Mouse (Mus musculus): Measurements from ENCODE around the gene Esrrg. TPM values are rescaled to one million over a fixed set of nuclear protein-coding genes. Genes with fewer than 3 reads are reported as not detected.

The Esrrg gene
- polyA plus RNA-seq, 1 experiment from 2014 or later = 1.2 TPM

GRCm38 (mm10) chr1:187887270-187887669 lies 278.7 kb downstream of the Esrrg start:
- H3K4me3 ChIP-seq (ENCODE audit: low read depth, low read length) = no peak overlapping the region
- DNase-seq (ENCODE audit: low spot score) = no peak
- no peak for ATAC-seq (ENCODE audit: insufficient number of reproducible peaks, low FRiP score, low TSS enrichment, low read depth)
- no peaks in the 10 kb centered on the region for H3K27me3 ChIP-seq (ENCODE audit: control insufficient read depth, insufficient read depth, low read length)
- 96% methylated on average over 6 of the region's 6 CpGs for WGBS
- no peaks in the 10 kb centered on the region for H3K9me3 ChIP-seq (ENCODE audit: control insufficient read depth, low read length)
- H3K36me3 ChIP-seq (ENCODE audit: control insufficient read depth, insufficient read depth, low read length) = no peaks in the 10 kb centered on the region
- no peak overlapping the region for H3K27ac ChIP-seq (replicated peaks; ENCODE audit: low read depth, low read length)
- H3K4me1 ChIP-seq (ENCODE audit: control insufficient read depth, insufficient read depth, low read length) = no peaks in the 10 kb centered on the region
- no peak overlapping the region for H3K9ac ChIP-seq (ENCODE audit: low read length)
- H3K4me2 ChIP-seq (ENCODE audit: low read depth, severe bottlenecking) = no peak overlapping the region

GRCm38 (mm10) chr1:187888142-187888541 lies 279.6 kb downstream of the Esrrg start:
- H3K27me3 ChIP-seq (ENCODE audit: control insufficient read depth, insufficient read depth, low read length) = no peaks in the 10 kb centered on the region
- DNase-seq (ENCODE audit: low spot score) = no peak
- no peaks in the 10 kb centered on the region for H3K4me1 ChIP-seq (ENCODE audit: control insufficient read depth, insufficient read depth, low read length)
- ATAC-seq (ENCODE audit: insufficient number of reproducible peaks, low FRiP score, low TSS enrichment, low read depth) = no peak
- 72% methylated on average over 8 of the region's 8 CpGs for WGBS
- no peak overlapping the region for H3K4me2 ChIP-seq (ENCODE audit: low read depth, severe bottlenecking)
- H3K36me3 ChIP-seq (ENCODE audit: control insufficient read depth, insufficient read depth, low read length) = no peaks in the 10 kb centered on the region
- H3K9me3 ChIP-seq (ENCODE audit: control insufficient read depth, low read length) = no peaks in the 10 kb centered on the region
- no peak overlapping the region for H3K27ac ChIP-seq (replicated peaks; ENCODE audit: low read depth, low read length)
- H3K4me3 ChIP-seq (ENCODE audit: low read depth, low read length) = no peak overlapping the region
- no peak overlapping the region for H3K9ac ChIP-seq (ENCODE audit: low read length)

GRCm38 (mm10) chr1:187889096-187889495 lies 280.5 kb downstream of the Esrrg start:
- no peaks in the 10 kb centered on the region for H3K36me3 ChIP-seq (ENCODE audit: control insufficient read depth, insufficient read depth, low read length)
- WGBS = 92% methylated on average over 4 of the region's 4 CpGs

GRCm38 (mm10) chr1:187891262-187891661 lies 282.7 kb downstream of the Esrrg start:
- Histone ChIP-seq H3K27me3 (ENCODE audit: control insufficient read depth, insufficient read depth, low read length) (no peaks in the 10 kb centered on the region), H3K27ac (replicated peaks; ENCODE audit: low read depth, low read length) (no peak overlapping the region), H3K36me3 (ENCODE audit: control insufficient read depth, insufficient read depth, low read length) (no peaks in the 10 kb centered on the region), H3K4me3 (ENCODE audit: low read depth, low read length) (no peak overlapping the region), H3K4me2 (ENCODE audit: low read depth, severe bottlenecking) (no peak overlapping the region), H3K4me1 (ENCODE audit: control insufficient read depth, insufficient read depth, low read length) (no peaks in the 10 kb centered on the region), H3K9me3 (ENCODE audit: control insufficient read depth, low read length) (no peaks in the 10 kb centered on the region), H3K9ac (ENCODE audit: low read length) (no peak overlapping the region)
- ATAC-seq (ENCODE audit: insufficient number of reproducible peaks, low FRiP score, low TSS enrichment, low read depth) = no peak
- 90% methylated on average over 9 of the region's 9 CpGs for WGBS
- DNase-seq (ENCODE audit: low spot score) = no peak

More at GRCm38 (mm10) chr1:187889096-187889495, 280.5 kb downstream of the Esrrg start:
- H3K4me2 ChIP-seq (ENCODE audit: low read depth, severe bottlenecking) = no peak overlapping the region
- H3K4me3 ChIP-seq (ENCODE audit: low read depth, low read length) = no peak overlapping the region
- H3K9me3 ChIP-seq (ENCODE audit: control insufficient read depth, low read length) = no peaks in the 10 kb centered on the region
- DNase-seq (ENCODE audit: low spot score) (no peak), ATAC-seq (ENCODE audit: insufficient number of reproducible peaks, low FRiP score, low TSS enrichment, low read depth) (no peak)
- no peaks in the 10 kb centered on the region for H3K27me3 ChIP-seq (ENCODE audit: control insufficient read depth, insufficient read depth, low read length)
- H3K27ac ChIP-seq (replicated peaks; ENCODE audit: low read depth, low read length) = no peak overlapping the region
- no peak overlapping the region for H3K9ac ChIP-seq (ENCODE audit: low read length)
- no peaks in the 10 kb centered on the region for H3K4me1 ChIP-seq (ENCODE audit: control insufficient read depth, insufficient read depth, low read length)

- H3K4me1 ChIP-seq (ENCODE audit: control insufficient read depth, insufficient read depth, low read length) = 0 out of 2 replicates have a peak, but pooled peaks cover 3% of the 10 kb centered on the region
- no peak overlapping the region for H3K4me3 ChIP-seq (ENCODE audit: low read depth, low read length)
- no peak overlapping the region for H3K27ac ChIP-seq (replicated peaks; ENCODE audit: low read depth, low read length)
- no peak overlapping the region for H3K9ac ChIP-seq (ENCODE audit: low read length)
- no peaks in the 10 kb centered on the region for H3K27me3 ChIP-seq (ENCODE audit: control insufficient read depth, insufficient read depth, low read length)
- WGBS = 55% methylated on average over 1 of the region's 1 CpGs
- no peak for ATAC-seq (ENCODE audit: insufficient number of reproducible peaks, low FRiP score, low TSS enrichment, low read depth)
- no peak for DNase-seq (ENCODE audit: low spot score)
- H3K9me3 ChIP-seq (ENCODE audit: control insufficient read depth, low read length) = no peaks in the 10 kb centered on the region
- no peak overlapping the region for H3K4me2 ChIP-seq (ENCODE audit: low read depth, severe bottlenecking)
- no peaks in the 10 kb centered on the region for H3K36me3 ChIP-seq (ENCODE audit: control insufficient read depth, insufficient read depth, low read length)
Observed at GRCm38 (mm10) chr1:187895459-187895858, 286.9 kb downstream of the Esrrg start.

GRCm38 (mm10) chr1:187896291-187896690 lies 287.7 kb downstream of the Esrrg start:
- no peak for DNase-seq (ENCODE audit: low spot score)
- ATAC-seq (ENCODE audit: insufficient number of reproducible peaks, low FRiP score, low TSS enrichment, low read depth) = no peak
- no peak overlapping the region for H3K9ac ChIP-seq (ENCODE audit: low read length)
- no peak overlapping the region for H3K4me3 ChIP-seq (ENCODE audit: low read depth, low read length)
- WGBS = 76% methylated on average over 3 of the region's 3 CpGs
- no peak overlapping the region for H3K4me2 ChIP-seq (ENCODE audit: low read depth, severe bottlenecking)
- H3K27me3 ChIP-seq (ENCODE audit: control insufficient read depth, insufficient read depth, low read length) = no peaks in the 10 kb centered on the region
- H3K36me3 ChIP-seq (ENCODE audit: control insufficient read depth, insufficient read depth, low read length) = no peaks in the 10 kb centered on the region
- no peaks in the 10 kb centered on the region for H3K9me3 ChIP-seq (ENCODE audit: control insufficient read depth, low read length)
- H3K27ac ChIP-seq (replicated peaks; ENCODE audit: low read depth, low read length) = no peak overlapping the region
- H3K4me1 ChIP-seq (ENCODE audit: control insufficient read depth, insufficient read depth, low read length) = 0 out of 2 replicates have a peak, but pooled peaks cover 3% of the 10 kb centered on the region

GRCm38 (mm10) chr1:187896910-187897309 lies 288.3 kb downstream of the Esrrg start:
- H3K4me3 ChIP-seq (ENCODE audit: low read depth, low read length) = no peak overlapping the region
- H3K9ac ChIP-seq (ENCODE audit: low read length) = no peak overlapping the region
- 0 out of 2 replicates have a peak, but pooled peaks cover 3% of the 10 kb centered on the region for H3K4me1 ChIP-seq (ENCODE audit: control insufficient read depth, insufficient read depth, low read length)
- no peak overlapping the region for H3K27ac ChIP-seq (replicated peaks; ENCODE audit: low read depth, low read length)
- no peaks in the 10 kb centered on the region for H3K27me3 ChIP-seq (ENCODE audit: control insufficient read depth, insufficient read depth, low read length)
- H3K9me3 ChIP-seq (ENCODE audit: control insufficient read depth, low read length) = no peaks in the 10 kb centered on the region
- DNase-seq (ENCODE audit: low spot score) (no peak), ATAC-seq (ENCODE audit: insufficient number of reproducible peaks, low FRiP score, low TSS enrichment, low read depth) (no peak)
- H3K36me3 ChIP-seq (ENCODE audit: control insufficient read depth, insufficient read depth, low read length) = no peaks in the 10 kb centered on the region
- H3K4me2 ChIP-seq (ENCODE audit: low read depth, severe bottlenecking) = no peak overlapping the region
- 94% methylated on average over 7 of the region's 7 CpGs for WGBS

GRCm38 (mm10) chr1:187899541-187899940 lies 290.9 kb downstream of the Esrrg start:
- Histone ChIP-seq H3K9me3 (ENCODE audit: control insufficient read depth, low read length) (no peaks in the 10 kb centered on the region), H3K36me3 (ENCODE audit: control insufficient read depth, insufficient read depth, low read length) (no peaks in the 10 kb centered on the region), H3K4me2 (ENCODE audit: low read depth, severe bottlenecking) (no peak overlapping the region), H3K9ac (ENCODE audit: low read length) (no peak overlapping the region), H3K4me3 (ENCODE audit: low read depth, low read length) (no peak overlapping the region), H3K4me1 (ENCODE audit: control insufficient read depth, insufficient read depth, low read length) (0 out of 2 replicates have a peak, but pooled peaks cover 3% of the 10 kb centered on the region), H3K27me3 (ENCODE audit: control insufficient read depth, insufficient read depth, low read length) (no peaks in the 10 kb centered on the region), H3K27ac (replicated peaks; ENCODE audit: low read depth, low read length) (no peak overlapping the region)
- ATAC-seq (ENCODE audit: insufficient number of reproducible peaks, low FRiP score, low TSS enrichment, low read depth) (no peak), DNase-seq (ENCODE audit: low spot score) (no peak)
- WGBS = 79% methylated on average over 4 of the region's 4 CpGs

- Histone ChIP-seq H3K36me3 (ENCODE audit: control insufficient read depth, insufficient read depth, low read length) (no peaks in the 10 kb centered on the region), H3K4me1 (ENCODE audit: control insufficient read depth, insufficient read depth, low read length) (0 out of 2 replicates have a peak, but pooled peaks cover 3% of the 10 kb centered on the region), H3K27me3 (ENCODE audit: control insufficient read depth, insufficient read depth, low read length) (no peaks in the 10 kb centered on the region), H3K4me3 (ENCODE audit: low read depth, low read length) (no peak overlapping the region), H3K27ac (replicated peaks; ENCODE audit: low read depth, low read length) (no peak overlapping the region), H3K9me3 (ENCODE audit: control insufficient read depth, low read length) (no peaks in the 10 kb centered on the region), H3K9ac (ENCODE audit: low read length) (no peak overlapping the region), H3K4me2 (ENCODE audit: low read depth, severe bottlenecking) (no peak overlapping the region)
- no peak for DNase-seq (ENCODE audit: low spot score)
- WGBS = 52% methylated on average over 6 of the region's 6 CpGs
- ATAC-seq (ENCODE audit: insufficient number of reproducible peaks, low FRiP score, low TSS enrichment, low read depth) = no peak
Observed at GRCm38 (mm10) chr1:187900756-187901155, 292.2 kb downstream of the Esrrg start.
